Mouse (Mus musculus) megakaryocyte-erythroid progenitor cell, adult 5 weeks (primary cell): ENCODE measurements around the gene Krt13. TPM values are rescaled to one million over a fixed set of nuclear protein-coding genes. Genes with fewer than 3 reads are reported as not detected.

Experiments
- polyA plus RNA-seq: library from polyadenylated mRNA; stranded (reverse); fragments of >175 nt; gene quantifications from 2 replicates; pipeline ENCODE4 v1.2.3, GENCODE M21; 2012

The Krt13 gene
- polyA plus RNA-seq, result not detected in 2 replicates

DNA sequence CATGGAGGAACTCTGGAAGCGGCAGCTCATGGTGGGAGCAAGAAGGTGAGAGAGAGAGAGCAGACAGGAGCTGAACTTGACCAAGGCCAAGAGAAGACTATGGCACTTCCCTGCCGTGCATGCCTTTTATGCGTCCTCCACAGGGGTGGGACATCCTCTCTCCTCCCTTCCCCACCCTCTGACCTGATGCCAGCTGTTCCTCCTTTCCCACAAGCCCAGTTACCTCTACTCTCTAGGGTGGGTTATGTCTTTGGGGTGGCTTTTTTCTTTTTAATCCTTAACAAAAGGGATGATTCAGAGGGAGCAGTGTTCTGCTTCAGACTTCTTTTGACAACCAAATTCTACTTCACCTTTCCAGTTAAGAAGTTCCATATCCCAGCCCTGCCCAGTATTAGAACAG, at the start of gene Krt13:
Krt13 (minus strand) TSS at position 101 of the 400 bp plus-strand sequence.

DNA sequence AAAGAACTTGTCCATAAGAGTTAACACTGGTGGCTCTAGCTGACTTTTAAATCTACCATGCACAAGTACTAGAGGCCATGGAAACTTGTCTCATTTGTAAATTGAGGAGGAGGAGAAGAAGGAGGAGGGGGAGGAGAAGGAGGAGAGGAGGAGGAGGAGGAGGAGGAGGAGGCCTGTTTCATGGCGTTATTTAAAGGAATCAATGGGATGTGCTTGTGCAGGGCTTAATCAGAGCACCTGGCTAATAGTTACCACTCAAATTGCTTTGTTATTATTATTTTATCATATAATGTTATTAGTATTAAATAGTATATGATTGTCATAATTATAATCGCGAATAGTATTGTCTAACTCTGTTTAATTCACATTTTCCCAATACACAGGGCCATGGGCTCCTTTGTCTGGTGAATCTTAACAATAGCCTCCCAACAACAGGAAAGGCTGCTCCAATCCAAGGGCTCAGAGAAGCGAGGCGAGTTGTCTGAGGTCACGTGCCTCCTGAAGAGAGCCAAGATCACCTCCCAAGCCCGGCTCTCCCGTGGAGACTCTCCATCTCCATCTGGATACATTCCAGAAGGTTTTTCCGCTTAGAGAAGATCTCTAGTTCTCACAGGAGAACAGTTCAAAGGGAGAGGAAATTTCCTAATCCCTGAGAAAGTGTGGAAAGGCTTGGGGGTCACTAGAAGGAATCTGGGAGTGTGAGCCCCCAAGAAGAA, 27.4 kb upstream of the Krt13 start, which contains the start of gene Krt19:
Krt19 (minus strand) TSS at position 51 of the 716 bp plus-strand sequence.

DNA sequence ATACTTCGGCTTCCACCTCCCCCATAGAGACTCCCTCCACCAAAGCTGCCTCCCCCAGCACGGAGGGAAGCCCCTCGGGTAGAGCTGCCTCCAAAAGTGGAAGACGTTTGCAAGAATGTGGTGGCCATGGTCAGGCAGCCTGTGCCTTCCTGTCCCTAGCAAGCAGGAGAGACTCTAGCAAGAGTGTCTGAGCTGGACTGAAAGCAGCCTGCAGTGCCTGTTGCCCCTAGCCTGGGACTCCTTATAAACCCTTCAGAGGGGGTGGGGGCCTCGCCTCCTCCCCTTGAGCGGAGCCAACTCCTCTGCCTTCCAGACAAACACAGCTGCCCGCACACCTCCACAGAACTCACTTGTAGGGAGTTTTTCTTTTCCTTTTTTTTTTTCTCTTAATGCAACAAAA, 14.4 kb upstream of the Krt13 start, which contains the start of gene Krt15:
Krt15 (minus strand) TSS at position 198 of the 400 bp plus-strand sequence.

DNA sequence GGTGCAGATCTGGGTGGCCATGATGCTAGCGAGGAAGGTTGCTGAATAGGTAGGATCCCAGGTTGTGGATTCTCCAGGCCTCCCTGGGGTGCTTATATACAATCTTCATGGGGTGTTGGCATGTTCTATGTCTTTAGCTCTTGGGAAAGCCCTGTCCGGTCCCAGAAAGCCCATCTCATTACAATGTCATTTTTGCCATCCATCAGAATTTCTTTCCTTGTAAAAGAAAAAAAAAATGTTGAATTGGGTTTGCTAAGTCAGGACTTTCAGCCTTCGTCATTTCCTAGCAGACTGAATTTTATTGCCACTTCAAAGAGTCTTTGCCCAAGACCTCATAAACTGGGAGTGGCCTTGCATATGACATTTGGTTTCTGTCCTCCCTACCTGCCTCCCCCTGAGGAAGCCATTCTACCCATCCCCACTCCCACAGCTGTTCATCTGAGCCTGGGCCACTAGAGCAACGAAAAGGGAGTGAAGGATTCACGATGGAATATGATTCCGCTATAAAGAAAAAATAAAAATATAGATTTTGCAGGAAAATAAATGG, 15.7 kb downstream of the Krt13 start, which contains the start of gene Krt36:
Krt36 (minus strand) TSS at position 51 of the 547 bp plus-strand sequence.

DNA sequence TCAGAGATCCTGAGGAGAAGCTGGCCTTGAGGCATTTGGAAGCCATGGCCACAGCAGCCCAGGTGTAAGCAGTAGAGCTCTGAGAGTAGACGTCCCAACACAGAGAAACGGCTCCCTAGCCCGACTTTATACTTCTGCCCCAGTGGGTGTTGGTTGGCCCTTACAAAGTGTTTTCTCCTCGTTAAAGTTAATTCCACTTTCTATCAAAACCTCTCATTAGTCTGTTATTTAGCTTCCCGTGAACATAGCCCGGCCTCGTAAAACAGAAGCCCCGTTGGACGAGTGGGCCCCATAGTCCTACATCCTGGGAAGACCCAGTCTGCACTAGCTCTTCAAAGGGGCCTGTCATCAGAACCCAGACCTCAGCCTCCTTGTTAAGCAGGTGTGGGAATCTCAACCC, 25.2 kb downstream of the Krt13 start, which contains the start of gene Krt35:
Krt35 (minus strand) TSS at position 101 of the 400 bp plus-strand sequence.

DNA sequence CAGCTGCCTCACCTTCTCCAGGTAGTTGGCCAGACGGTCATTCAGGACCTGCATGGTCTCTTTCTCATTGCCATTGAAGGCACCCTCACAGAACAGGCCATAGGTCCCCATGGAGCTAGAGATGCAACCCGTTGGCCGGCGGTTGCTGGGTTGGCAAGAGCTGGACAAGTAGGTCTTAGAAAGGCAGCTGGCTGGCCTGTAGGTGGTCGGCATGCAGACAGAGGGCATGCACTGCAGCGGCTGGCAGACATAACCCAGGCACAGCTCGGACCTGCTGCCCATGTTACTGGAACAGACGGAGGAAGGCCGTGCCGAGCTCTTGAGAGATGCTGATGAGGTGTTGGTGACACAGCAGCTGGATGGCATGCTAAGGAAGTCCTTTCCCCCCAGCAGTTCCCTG, 33.5 kb downstream of the Krt13 start, which contains the start of gene Krt32:
Krt32 (minus strand) TSS at position 366 of the 400 bp plus-strand sequence.

Other genes starting within 250 kb of the Krt13 start
- not detected in 2 replicates for gene Krtap9-1, start 248.2 kb downstream of the Krt13 start, polyA plus RNA-seq
- not detected in 2 replicates for gene Gm11567, start 242.4 kb downstream of the Krt13 start, polyA plus RNA-seq
- not detected in 2 replicates for gene Krtap31-1, start 213.6 kb downstream of the Krt13 start, polyA plus RNA-seq
- not detected in 2 replicates for gene Gm11565, start 206.8 kb downstream of the Krt13 start, polyA plus RNA-seq
- gene Krtap31-2, start 185.3 kb downstream of the Krt13 start, polyA plus RNA-seq, result not detected in 2 replicates
- not detected in 2 replicates for gene Krtap9-5, start 173.1 kb downstream of the Krt13 start, polyA plus RNA-seq
- not detected in 2 replicates for gene Krtap29-1, start 142.5 kb downstream of the Krt13 start, polyA plus RNA-seq
- gene Krtap16-1, start 135.0 kb downstream of the Krt13 start, polyA plus RNA-seq, result not detected in 2 replicates
- not detected in 2 replicates for gene Krtap17-1, start 127.6 kb downstream of the Krt13 start, polyA plus RNA-seq
- not detected in 2 replicates for gene Krt33a, start 105.4 kb downstream of the Krt13 start, polyA plus RNA-seq
- not detected in 2 replicates for gene Krt33b, start 91.7 kb downstream of the Krt13 start, polyA plus RNA-seq
- gene Krt34, start 80.0 kb downstream of the Krt13 start, polyA plus RNA-seq, result not detected in 2 replicates
- gene Krt31, start 71.0 kb downstream of the Krt13 start, polyA plus RNA-seq, result not detected in 2 replicates
- not detected in 2 replicates for gene Krt32, start 33.3 kb downstream of the Krt13 start, polyA plus RNA-seq
- gene Krt35, start 25.3 kb downstream of the Krt13 start, polyA plus RNA-seq, result not detected in 2 replicates
- gene Krt36, start 15.9 kb downstream of the Krt13 start, polyA plus RNA-seq, result not detected in 2 replicates
- not detected in 2 replicates for gene Krt15, start 14.4 kb upstream of the Krt13 start, polyA plus RNA-seq
- gene Krt19, start 27.1 kb upstream of the Krt13 start, polyA plus RNA-seq, result not detected in 2 replicates
- not detected in 2 replicates for gene Krt9, start 71.7 kb upstream of the Krt13 start, polyA plus RNA-seq
- 0.14 and 0.15 TPM in 2 replicates for gene Krt14, start 86.0 kb upstream of the Krt13 start, polyA plus RNA-seq
- not detected in 2 replicates for gene Krt16, start 127.3 kb upstream of the Krt13 start, polyA plus RNA-seq
- 0.05 and 0.16 TPM in 2 replicates for gene Krt17, start 139.5 kb upstream of the Krt13 start, polyA plus RNA-seq
- not detected in 2 replicates for gene Krt42, start 148.3 kb upstream of the Krt13 start, polyA plus RNA-seq
- gene Eif1, start 198.3 kb upstream of the Krt13 start, polyA plus RNA-seq, result 431 and 615 TPM in 2 replicates
- gene Gast, start 212.8 kb upstream of the Krt13 start, polyA plus RNA-seq, result not detected in 2 replicates
- 0.16 and 0.30 TPM in 2 replicates for gene Hap1, start 234.6 kb upstream of the Krt13 start, polyA plus RNA-seq